Mouse (Mus musculus): ENCODE measurements around the gene Hapln2.

Hapln2 gene

DNA sequence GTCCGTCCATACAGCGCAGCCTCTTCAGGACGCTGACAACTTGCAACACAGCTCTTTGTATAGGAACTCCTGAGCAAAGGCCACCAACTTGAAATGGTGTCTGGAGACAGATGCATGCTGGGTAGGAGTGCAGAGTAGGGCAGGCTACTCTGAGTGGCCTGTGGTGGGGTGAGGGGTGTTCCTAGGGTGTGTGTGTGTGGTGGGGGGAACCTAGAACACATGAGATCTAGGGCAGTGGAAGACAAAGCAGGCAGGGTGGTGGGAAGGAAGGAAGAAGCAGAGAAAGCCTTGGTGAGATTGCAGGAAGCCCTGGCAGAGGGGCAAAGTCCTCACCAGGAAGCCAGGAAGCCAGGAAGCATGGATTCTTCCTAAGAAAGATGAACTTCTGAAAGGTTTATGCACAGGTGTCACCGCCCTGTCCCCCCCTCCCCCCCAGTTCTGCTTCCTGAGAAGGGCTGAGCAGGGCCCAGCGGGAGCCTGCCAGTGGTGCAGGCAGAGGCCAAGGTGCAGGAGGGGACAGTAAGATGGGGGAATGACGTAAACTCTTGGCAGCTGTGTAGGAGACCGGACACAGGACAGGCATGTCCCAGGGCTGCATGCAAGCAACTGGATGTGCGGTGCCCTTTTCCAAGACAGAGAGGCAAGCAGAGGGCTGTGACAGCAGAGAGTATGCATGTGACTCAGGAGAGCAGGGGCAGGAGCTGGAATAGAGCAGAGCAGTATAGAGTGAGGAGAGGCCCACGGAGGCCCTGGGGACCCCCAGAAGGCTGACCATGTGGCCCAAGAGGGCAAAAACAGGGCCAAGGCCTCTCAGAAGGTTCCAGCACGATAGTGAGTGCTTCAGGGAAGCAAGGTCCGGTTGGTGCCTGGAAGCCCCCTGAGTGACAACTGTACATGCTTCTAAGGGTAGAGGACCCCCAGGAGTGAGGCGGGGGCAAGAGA is 45.2 kb downstream of the Hapln2 start:
- no peak for DNase-seq (ENCODE audit: inconsistent ontology term)

DNA sequence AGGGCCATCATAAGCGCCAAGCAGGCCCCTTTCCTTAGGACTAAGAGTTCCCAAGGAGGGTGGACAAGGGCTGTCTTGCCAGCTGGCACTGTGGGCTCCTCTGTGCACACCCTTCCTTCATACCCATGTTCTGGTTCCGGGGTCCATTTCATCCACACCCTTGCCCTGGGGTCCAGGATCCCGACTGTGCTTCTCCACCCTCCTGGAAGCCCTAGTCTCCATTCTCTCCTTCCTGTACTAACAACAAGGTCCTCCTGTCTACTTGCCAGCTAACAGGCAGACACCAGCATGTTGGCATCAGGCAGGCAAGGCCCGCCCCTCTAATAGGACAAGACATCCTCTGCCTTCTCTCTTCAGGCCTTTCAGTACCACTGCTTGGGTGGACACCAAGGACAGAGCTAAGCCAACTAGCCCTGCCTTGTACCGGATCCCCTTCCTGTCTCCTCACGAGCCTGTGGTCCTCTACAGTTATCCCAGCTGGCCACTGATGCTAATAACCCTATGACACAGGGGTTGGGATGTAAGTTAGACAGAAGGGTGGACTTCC is 46.1 kb downstream of the Hapln2 start:
- DNase-seq (ENCODE audit: inconsistent ontology term) = no peak

DNA sequence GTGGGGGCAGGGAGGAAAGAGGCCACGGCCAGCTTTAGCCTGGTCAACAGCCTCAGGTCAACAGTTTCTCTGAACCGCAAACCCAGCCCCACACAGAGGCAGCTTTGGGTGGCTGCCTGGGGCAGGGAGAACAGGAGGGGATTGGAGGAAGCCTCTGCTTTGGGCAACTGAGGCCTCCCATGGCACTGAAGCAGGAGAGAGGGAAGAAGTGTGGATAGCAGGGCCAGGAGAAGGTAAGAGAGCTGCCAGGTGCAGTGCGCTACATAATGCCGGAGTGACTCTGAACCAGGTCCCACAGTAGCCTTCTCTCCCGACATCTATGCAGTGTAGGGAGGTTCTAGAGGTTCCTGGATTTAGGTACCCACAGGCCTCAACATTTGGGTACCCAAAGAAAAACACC is 46.7 kb downstream of the Hapln2 start:
- no peak for DNase-seq (ENCODE audit: inconsistent ontology term)

DNA sequence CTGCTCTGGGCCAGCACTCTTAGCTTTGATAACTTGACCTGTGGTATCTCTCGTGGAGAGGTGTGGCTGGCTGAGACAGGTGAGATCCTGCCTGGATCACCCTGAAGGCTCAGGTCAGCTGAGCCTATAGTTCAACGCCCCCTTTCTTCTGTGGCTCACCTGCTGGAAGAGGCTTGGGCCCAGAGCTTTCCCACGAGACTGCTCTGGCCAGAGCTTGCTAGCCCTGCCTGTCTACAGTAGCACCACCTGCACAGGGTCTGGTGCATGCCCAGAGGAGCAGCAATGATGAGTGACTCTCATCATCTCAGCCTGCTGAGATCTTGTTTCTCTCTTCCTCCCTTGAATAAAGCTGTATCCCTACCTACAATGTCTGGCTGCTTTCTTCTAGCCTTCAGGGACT is 47.3 kb downstream of the Hapln2 start:
- no peak for DNase-seq (ENCODE audit: inconsistent ontology term)

DNA sequence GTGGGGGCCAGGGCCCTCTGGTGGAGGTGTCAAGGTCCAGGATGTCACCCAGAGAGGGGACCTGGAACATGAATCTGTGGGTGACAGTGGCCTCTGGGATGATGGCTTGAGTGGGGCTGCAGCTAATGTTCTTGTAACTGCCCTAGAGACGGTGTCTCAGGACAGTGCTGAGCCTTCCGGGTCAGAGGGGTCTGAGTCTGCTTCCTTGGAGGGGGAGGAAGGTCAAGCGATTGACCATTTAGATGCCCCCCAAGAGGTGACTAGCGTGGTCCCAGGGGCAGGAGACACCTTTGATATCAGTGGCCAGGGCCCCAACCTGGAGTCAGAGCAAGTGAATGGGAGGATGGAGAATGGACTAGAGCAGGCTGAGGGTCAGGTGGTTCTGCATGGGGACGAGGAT is 47.9 kb downstream of the Hapln2 start:
- no peak for DNase-seq (ENCODE audit: inconsistent ontology term)

DNA sequence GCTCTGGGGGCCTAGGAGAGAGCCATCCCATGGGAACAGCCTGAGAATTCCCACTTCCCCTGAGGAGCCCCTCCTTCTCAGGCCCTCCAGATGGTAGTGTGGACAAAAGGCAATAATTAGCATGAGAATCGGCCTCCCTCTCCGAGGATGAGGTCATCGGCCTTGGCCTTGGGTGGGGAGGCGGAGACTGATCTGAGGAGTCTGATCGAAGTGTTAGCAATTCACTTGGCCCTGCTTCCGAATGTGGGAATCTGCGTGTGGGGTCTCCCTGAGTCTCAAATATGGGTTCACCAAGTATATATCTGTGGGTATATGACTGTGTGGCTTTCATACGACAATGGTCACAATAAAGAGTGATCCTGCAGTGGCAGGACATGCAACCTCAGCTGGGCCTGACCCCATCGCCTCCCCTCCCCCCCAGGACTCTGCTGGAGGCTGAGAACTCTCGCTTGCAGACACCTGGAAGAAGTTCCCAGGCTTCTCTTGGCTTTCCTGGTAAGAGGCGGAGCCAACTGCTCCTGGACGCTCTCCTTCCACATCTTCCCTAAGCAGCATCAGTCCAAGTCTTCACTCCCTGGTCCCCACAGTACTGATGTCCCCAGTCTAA is 52.9 kb downstream of the Hapln2 start:
- DNase-seq (ENCODE audit: inconsistent ontology term) = peak; percentile 79

DNA sequence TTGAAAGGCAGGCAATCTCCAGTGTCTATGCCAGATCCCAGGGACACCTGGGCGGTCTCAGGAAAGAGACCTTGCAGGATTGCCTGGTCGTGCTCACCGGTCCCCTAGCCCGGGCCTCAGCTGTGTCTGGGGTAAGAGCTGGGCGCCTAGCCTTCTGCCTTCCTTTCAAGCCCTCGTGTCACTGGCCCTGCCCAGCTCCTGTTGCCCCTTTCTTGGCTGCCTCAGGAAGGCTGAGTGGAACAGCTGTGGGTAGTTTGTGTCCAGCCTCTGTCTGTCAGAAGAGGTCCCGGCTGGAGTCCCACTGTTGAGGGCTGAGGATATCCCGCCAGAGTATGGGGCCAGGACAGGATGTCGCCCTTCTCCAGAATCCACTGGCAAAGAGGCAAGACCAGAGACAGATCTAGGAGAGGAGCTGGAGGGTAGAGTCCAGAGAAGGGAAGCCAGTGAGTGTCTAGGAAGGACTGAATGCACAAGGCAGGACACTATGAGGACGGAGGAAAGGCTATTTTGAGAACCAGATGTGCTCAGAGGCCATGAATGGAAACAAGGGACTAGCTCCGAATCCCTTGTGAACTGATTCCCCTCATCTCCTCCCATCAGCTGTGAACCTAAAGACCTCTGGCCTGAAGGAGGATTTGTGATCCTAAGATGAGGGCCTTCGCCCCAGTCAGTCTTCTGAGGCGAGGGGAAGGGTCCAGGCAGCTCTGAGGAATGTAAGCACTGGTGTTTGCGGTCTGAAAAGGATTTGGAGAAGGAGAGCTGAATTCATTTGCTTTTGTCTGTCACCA is 53.6 kb downstream of the Hapln2 start:
- DNase-seq (ENCODE audit: inconsistent ontology term) = no peak

DNA sequence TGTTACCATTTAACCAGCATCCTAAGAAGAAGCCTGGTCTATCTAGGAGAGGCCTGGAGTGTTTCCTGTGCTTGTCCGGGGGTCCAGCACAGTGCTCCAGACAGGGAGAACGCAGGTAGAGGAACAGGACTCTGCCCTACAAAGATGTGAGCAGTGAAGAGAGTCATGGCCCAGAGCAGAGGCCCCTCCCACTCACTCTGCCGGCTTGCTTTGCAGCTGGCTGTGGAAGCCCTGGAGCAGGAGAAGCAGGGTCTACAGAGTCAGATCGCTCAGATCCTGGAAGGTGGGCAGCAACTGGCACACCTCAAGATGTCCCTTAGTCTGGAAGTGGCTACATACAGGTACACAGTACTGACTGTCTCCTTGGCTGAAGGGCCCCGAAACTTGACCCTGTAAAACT is 54.6 kb downstream of the Hapln2 start:
- no peak for DNase-seq (ENCODE audit: inconsistent ontology term)

DNA sequence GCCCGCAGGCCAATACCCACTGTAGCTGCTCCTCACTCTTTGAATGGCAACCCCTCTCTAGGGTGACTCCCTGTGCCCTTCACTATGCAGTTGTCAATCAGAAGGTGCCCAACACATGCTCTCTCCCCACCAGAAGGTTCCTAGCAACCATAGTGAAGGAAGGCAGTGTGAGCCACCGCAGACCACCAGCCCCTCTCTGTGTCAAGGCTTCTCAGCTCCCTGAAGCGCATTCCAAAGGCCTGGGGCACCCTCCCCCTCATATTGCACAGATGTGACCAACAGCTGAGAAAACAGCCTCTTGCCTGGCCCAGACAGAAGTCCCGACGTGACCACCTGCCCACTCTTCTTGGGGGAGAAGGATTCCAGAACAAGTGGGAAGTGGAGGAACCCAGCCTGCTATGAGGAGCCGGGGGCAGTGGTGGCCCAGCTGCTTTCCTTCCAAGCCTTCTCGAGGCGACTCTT is 55.1 kb downstream of the Hapln2 start:
- no peak for DNase-seq (ENCODE audit: inconsistent ontology term)
